Mouse (Mus musculus): ENCODE results near the gene Lrmda. TPM values are rescaled to one million over a fixed set of nuclear protein-coding genes. Genes with fewer than 3 reads are reported as not detected.

The Lrmda gene
- total and polyA plus RNA-seq, 3 experiments: 0.43 to 1.1 (median 1.0) TPM

DNA sequence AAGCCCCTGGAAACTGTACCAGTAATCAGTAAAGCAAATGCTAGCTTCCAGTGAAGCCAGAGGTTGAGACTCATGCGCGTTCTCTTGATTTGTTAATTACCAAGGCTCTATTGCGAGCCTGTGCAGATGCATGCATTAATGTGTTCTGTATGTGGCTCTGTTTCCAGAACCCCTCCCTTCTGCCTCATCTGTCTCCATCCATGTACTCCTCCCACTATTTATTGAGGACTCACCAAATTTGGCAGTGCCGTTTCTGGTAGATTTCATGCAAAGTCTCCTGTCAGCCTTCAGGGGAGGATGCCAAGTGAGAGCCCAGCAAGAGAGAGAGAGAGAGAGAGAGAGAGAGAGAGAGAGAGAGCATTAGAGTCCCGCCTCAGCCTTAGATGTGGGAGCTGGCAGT is 334.1 kb downstream of the Lrmda start:
- WGBS: 88% methylated on average over 5 of the region's 5 CpGs
- intact Hi-C loops (cut with DNase I): no loop called here
- TF ChIP-seq EP300 (IDR thresholded peaks at IDR 0.05; ENCODE audit: insufficient read depth, low read depth, low read length): no peak
- TF ChIP-seq CTCF (IDR thresholded peaks at IDR 0.05): no peak
- no peak for TF ChIP-seq POLR2A (IDR thresholded peaks at IDR 0.05; ENCODE audit: insufficient read depth, low read depth, low read length)

DNA sequence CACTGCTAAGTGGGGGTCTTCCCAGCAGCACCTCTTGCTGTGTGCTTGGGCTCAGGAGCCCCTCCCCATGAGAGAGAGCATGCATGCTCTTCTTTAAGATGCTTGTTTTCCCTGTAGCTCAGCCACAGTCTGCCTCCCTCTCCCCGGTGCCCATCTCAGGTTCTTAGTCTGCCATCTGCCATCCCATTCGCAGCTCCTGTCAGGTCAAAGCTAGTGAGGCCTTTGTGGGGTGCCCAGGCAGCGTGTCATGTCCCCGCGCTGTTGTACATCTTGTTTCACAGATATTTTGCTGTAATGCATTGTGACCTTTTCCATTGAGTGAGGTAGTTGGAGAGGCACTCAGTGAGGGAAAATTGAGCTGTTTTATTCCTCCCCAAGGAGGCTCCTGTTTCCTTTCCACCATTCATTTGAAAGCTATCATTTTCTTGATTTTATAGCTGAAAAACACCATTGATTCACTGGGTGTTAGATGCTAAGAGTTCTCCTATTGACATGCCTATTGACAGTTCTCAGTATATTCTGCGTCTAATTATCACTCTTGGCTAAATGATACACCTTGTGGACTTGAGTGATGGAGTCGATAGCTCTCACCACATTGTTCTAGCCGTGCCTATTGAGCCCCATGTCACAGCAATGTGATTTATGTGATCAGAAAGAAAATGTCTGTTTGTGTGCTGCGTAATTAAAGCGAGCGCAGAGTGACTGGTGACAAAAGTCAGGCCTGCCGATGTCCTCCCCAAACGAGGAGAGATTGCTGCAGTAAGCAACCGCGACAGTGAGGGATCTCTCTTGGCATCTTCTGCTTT is 335.5 kb downstream of the Lrmda start:
- TF ChIP-seq EP300 (IDR thresholded peaks at IDR 0.05; ENCODE audit: insufficient read depth, low read depth, low read length) (no peak), CTCF (IDR thresholded peaks at IDR 0.05) (no peak), POLR2A (IDR thresholded peaks at IDR 0.05; ENCODE audit: insufficient read depth, low read depth, low read length) (no peak)
- H3K79me2 ChIP-seq (replicated peaks; ENCODE audit: control insufficient read depth, insufficient read depth, low read length): no peaks in the 10 kb centered on the region
- no peak overlapping the region for H3K9ac ChIP-seq (ENCODE audit: low read depth, low read length)
- H3K27me3 ChIP-seq (ENCODE audit: control insufficient read depth, insufficient read depth, low read length): no peaks in the 10 kb centered on the region
- intact Hi-C loops (cut with DNase I): no loop called here
- no peaks in the 10 kb centered on the region for H3K36me3 ChIP-seq (ENCODE audit: control insufficient read depth, insufficient read depth, low read length)
- no peak for DNase-seq
- no peak overlapping the region for H3K4me3 ChIP-seq
- 82% methylated on average over 15 of the region's 15 CpGs for WGBS
- no peaks in the 10 kb centered on the region for H3K4me1 ChIP-seq (ENCODE audit: control insufficient read depth, insufficient read depth, low read length)
- H3K27ac ChIP-seq: no peak overlapping the region

More for the DNA sequence above, 334.1 kb downstream of the Lrmda start:
- no peak overlapping the region for H3K9ac ChIP-seq (ENCODE audit: low read depth, low read length)
- no peaks in the 10 kb centered on the region for H3K79me2 ChIP-seq (replicated peaks; ENCODE audit: control insufficient read depth, insufficient read depth, low read length)
- H3K4me3 ChIP-seq: no peak overlapping the region
- H3K4me1 ChIP-seq (ENCODE audit: control insufficient read depth, insufficient read depth, low read length): no peaks in the 10 kb centered on the region
- H3K27ac ChIP-seq: no peak overlapping the region
- no peaks in the 10 kb centered on the region for H3K27me3 ChIP-seq (ENCODE audit: control insufficient read depth, insufficient read depth, low read length)
- no peak for DNase-seq
- H3K36me3 ChIP-seq (ENCODE audit: control insufficient read depth, insufficient read depth, low read length): no peaks in the 10 kb centered on the region

DNA sequence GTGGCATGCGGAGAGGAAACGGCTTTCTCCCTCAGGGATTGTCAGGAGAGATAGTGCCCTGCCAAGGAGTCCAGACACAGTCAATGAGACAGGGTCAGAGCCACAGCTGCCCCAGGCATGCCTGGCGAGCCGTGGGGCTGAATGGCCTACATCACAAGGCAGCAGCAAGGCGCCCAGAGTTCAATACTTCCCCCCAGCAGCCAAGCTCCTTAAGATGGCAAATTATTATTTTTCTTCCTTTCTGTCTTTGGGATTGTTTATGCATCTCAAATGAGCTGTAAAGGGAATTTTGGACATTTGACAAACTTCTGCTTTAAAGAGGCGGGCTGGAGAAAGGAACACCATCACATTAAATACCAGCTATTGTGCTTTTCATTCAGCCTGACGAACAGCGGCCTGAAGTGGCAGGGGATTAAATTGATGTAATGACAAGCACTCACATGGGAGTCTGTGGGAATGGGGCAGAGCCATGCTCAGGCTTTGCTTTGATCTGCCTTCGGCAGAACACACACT is 338.5 kb downstream of the Lrmda start:
- Histone ChIP-seq H3K79me2 (replicated peaks; ENCODE audit: control insufficient read depth, insufficient read depth, low read length) (no peaks in the 10 kb centered on the region), H3K9ac (ENCODE audit: low read depth, low read length) (no peak overlapping the region), H3K27ac (no peak overlapping the region), H3K4me3 (no peak overlapping the region), H3K36me3 (ENCODE audit: control insufficient read depth, insufficient read depth, low read length) (no peaks in the 10 kb centered on the region), H3K4me1 (ENCODE audit: control insufficient read depth, insufficient read depth, low read length) (no peaks in the 10 kb centered on the region), H3K27me3 (ENCODE audit: control insufficient read depth, insufficient read depth, low read length) (no peaks in the 10 kb centered on the region)
- WGBS: 80% methylated on average over 9 of the region's 9 CpGs
- intact Hi-C loops (cut with DNase I): no loop called here
- no peak for TF ChIP-seq CTCF (IDR thresholded peaks at IDR 0.05)
- no peak for TF ChIP-seq POLR2A (IDR thresholded peaks at IDR 0.05; ENCODE audit: insufficient read depth, low read depth, low read length)
- no peak for TF ChIP-seq EP300 (IDR thresholded peaks at IDR 0.05; ENCODE audit: insufficient read depth, low read depth, low read length)
- no peak for DNase-seq

DNA sequence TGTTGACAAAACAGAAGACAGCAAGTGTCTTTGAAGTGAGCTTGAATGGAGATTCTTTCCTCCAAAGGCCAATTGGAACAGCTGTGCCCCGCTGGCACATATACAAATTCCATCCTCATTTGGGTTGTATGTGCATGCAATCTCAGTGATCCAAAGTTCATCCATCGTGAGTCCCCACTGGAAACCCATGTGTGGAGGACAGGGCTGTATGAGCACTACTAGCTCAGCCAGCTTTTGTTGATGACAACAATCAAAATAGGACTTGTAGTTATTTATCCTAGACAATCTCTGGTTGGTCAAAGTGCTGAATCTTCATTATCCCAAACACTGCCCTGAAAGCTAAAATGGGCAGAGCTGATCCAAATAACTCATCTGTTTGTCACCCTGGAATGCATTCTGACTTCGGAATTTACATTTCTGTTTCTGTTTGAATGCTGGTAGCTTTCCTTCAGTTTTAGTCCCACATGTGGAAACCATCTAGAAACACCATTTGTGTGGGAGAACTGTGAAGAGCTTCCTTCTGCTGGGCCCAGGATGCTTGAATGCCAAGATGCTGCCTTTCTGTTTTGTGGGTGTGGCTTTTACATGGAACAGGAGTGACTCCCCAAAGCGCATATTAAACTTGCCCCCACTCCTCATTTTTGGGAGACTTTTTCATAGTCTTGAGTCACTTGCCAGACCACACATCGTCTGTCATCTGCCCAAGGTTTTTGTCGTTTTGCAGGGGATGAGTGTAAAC is 344.7 kb downstream of the Lrmda start:
- Histone ChIP-seq H3K9ac (ENCODE audit: low read depth, low read length) (no peak overlapping the region), H3K27me3 (ENCODE audit: control insufficient read depth, insufficient read depth, low read length) (no peaks in the 10 kb centered on the region), H3K4me3 (no peak overlapping the region), H3K27ac (no peak overlapping the region), H3K79me2 (replicated peaks; ENCODE audit: control insufficient read depth, insufficient read depth, low read length) (no peaks in the 10 kb centered on the region), H3K4me1 (ENCODE audit: control insufficient read depth, insufficient read depth, low read length) (no peaks in the 10 kb centered on the region), H3K36me3 (ENCODE audit: control insufficient read depth, insufficient read depth, low read length) (no peaks in the 10 kb centered on the region)
- TF ChIP-seq CTCF (IDR thresholded peaks at IDR 0.05) (no peak), EP300 (IDR thresholded peaks at IDR 0.05; ENCODE audit: insufficient read depth, low read depth, low read length) (no peak), POLR2A (IDR thresholded peaks at IDR 0.05; ENCODE audit: insufficient read depth, low read depth, low read length) (no peak)
- 76% methylated on average over 6 of the region's 6 CpGs for WGBS
- no peak for DNase-seq
- intact Hi-C loops (cut with DNase I): no loop called here

DNA sequence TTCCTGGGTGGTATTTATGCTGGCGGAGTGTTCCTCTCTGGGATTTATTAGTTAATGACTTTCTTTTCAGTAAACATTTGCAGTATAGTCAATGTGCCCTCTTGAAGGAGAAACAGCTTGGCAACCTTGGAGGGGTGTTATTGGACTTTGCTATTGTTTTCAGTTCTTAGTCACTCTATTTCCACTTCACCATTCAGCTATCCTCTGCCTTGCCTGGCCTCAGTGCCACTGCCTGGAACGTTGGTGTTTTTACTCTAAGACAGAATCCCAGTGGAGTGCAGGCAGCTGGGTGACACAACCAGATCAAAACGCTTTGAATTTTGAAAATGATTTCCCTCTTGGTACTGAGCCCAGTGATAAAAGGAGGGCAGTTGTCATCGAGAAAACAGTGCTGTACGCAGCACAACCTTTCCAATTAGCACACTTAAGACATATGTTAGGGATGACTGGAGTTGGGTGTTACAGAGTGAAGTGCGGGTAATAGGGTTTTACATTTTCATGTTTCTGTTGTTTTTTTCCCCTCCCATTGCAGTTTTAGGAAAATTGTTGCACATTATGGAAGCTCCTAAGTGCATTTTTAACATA is 345.4 kb downstream of the Lrmda start:
- Histone ChIP-seq H3K4me1 (ENCODE audit: control insufficient read depth, insufficient read depth, low read length) (no peaks in the 10 kb centered on the region), H3K4me3 (no peak overlapping the region), H3K9ac (ENCODE audit: low read depth, low read length) (no peak overlapping the region), H3K27me3 (ENCODE audit: control insufficient read depth, insufficient read depth, low read length) (no peaks in the 10 kb centered on the region), H3K27ac (no peak overlapping the region), H3K79me2 (replicated peaks; ENCODE audit: control insufficient read depth, insufficient read depth, low read length) (no peaks in the 10 kb centered on the region), H3K36me3 (ENCODE audit: control insufficient read depth, insufficient read depth, low read length) (no peaks in the 10 kb centered on the region)
- TF ChIP-seq CTCF (IDR thresholded peaks at IDR 0.05) (no peak), POLR2A (IDR thresholded peaks at IDR 0.05; ENCODE audit: insufficient read depth, low read depth, low read length) (no peak), EP300 (IDR thresholded peaks at IDR 0.05; ENCODE audit: insufficient read depth, low read depth, low read length) (no peak)
- intact Hi-C loops (cut with DNase I): no loop called here
- 60% methylated on average over 6 of the region's 6 CpGs for WGBS
- DNase-seq: no peak

Measured in heart, adult 2 months (tissue).